Mouse (Mus musculus) embryonic fibroblast, embryonic 13.5 days (primary cell): ENCODE data around the gene Tnrc6b.

ENCODE experiments used
- CTCF ChIP-seq: IDR thresholded peaks from 2 replicates; pipeline ENCODE4 v1.5.1; 2011; ENCODE audit warnings: mild to moderate bottlenecking, control low read depth, low read length, moderate library complexity, borderline replicate concordance; ENCODE audit not compliant: insufficient read depth
- POLR2A ChIP-seq: IDR thresholded peaks from 2 replicates; pipeline ENCODE4 v1.6.1; 2011; ENCODE audit warnings: low read depth, mild to moderate bottlenecking, control low read depth, low read length, moderate library complexity

DNA sequence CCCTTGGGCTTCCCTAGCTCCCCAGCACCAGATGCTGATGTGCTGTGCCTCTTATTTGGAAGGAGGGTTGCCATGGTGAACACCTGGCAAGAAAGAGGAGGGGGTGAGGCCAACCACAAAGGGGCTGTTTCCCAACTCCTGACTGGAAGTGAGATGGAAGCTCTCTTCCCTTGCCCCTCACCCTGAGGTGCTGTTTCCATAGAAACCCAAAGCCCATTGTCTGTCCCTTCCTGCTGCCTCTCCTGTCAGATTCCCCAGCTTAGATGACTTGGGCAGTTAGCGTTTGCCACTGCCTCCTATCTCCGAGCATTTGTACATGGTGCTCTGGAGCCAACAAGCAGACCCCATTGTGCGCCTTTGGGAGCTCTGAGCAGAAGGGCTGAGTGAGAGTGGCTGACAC is 17.6 kb upstream of the Tnrc6b start:
- TF ChIP-seq CTCF (no peak), POLR2A (no peak)
